Mouse (Mus musculus): ENCODE measurements around the gene Gm6217.
"Not testable (repeated sequence)": the region's sequence is repeated elsewhere in the genome, so short reads cannot be mapped to it uniquely, and the experiment has no call there.

Gm6217 gene

GRCm38 (mm10) chr1:82931326-82931725 is at the start of gene Gm6217:
TSS of gene Gm6217 (minus strand) at chr1:82931399.
- DNase-seq (ENCODE audit: low spot score in 2 of 2) = not testable (repeated sequence)

- no peak for DNase-seq (ENCODE audit: low spot score in 2 of 2)
These were observed 46.6 kb upstream of the Gm6217 start for GRCm38 (mm10) chr1:82977840-82978239.

- no peak for DNase-seq (ENCODE audit: low spot score in 2 of 2)
These were observed 44.6 kb upstream of the Gm6217 start for GRCm38 (mm10) chr1:82975750-82976149.

- DNase-seq (ENCODE audit: low spot score in 2 of 2) = no peak
These were observed 43.1 kb upstream of the Gm6217 start for GRCm38 (mm10) chr1:82974342-82974741.

- DNase-seq (ENCODE audit: low spot score in 2 of 2) = no peak
These were observed 42.7 kb upstream of the Gm6217 start for GRCm38 (mm10) chr1:82973901-82974300.

- no peak for DNase-seq (ENCODE audit: low spot score in 2 of 2)
These were observed 42.0 kb upstream of the Gm6217 start for GRCm38 (mm10) chr1:82973244-82973643.

GRCm38 (mm10) chr1:82972046-82972445 is 40.8 kb upstream of the Gm6217 start:
- DNase-seq (ENCODE audit: low spot score in 2 of 2) = no peak

GRCm38 (mm10) chr1:82966413-82966812 is 35.2 kb upstream of the Gm6217 start:
- no peak for DNase-seq (ENCODE audit: low spot score in 2 of 2)

- DNase-seq (ENCODE audit: low spot score in 2 of 2) = no peak
These were observed 28.7 kb upstream of the Gm6217 start, which contains the start of gene Gm47955 for GRCm38 (mm10) chr1:82959870-82960385. TSS of gene Gm47955 (plus strand) at chr1:82960286.

- not testable (repeated sequence) for DNase-seq (ENCODE audit: low spot score in 2 of 2)
These were observed 24.7 kb upstream of the Gm6217 start, which contains the start of gene Gm7544 for GRCm38 (mm10) chr1:82955913-82956312. TSS of gene Gm7544 (minus strand) at chr1:82956013.

GRCm38 (mm10) chr1:82948601-82949000 is 17.4 kb upstream of the Gm6217 start:
- DNase-seq (ENCODE audit: low spot score in 2 of 2) = no peak

- DNase-seq (ENCODE audit: low spot score in 2 of 2) = not testable (repeated sequence)
These were observed 14.8 kb upstream of the Gm6217 start for GRCm38 (mm10) chr1:82946029-82946428.

GRCm38 (mm10) chr1:82943295-82943694 is 12.1 kb upstream of the Gm6217 start, which contains the start of gene A030003K21Rik:
TSS of gene A030003K21Rik (minus strand) at chr1:82943388.
- DNase-seq (ENCODE audit: low spot score in 2 of 2) = not testable (repeated sequence)

- DNase-seq (ENCODE audit: low spot score in 2 of 2) = not testable (repeated sequence)
These were observed 11.3 kb upstream of the Gm6217 start for GRCm38 (mm10) chr1:82942505-82942904.

GRCm38 (mm10) chr1:82938666-82939065 is 7.5 kb upstream of the Gm6217 start:
- DNase-seq (ENCODE audit: low spot score in 2 of 2) = no peak

GRCm38 (mm10) chr1:82930558-82930957 is 641 bp downstream of the Gm6217 start:
- not testable (repeated sequence) for DNase-seq (ENCODE audit: low spot score in 2 of 2)

GRCm38 (mm10) chr1:82924650-82925049 is 6.5 kb downstream of the Gm6217 start, which contains the start of gene A030014E15Rik:
TSS of gene A030014E15Rik (plus strand) at chr1:82924917.
- DNase-seq (ENCODE audit: low spot score in 2 of 2) = no peak

- DNase-seq (ENCODE audit: low spot score in 2 of 2) = not testable (repeated sequence)
These were observed 17.8 kb downstream of the Gm6217 start for GRCm38 (mm10) chr1:82913434-82913833.

GRCm38 (mm10) chr1:82913025-82913424 is 18.2 kb downstream of the Gm6217 start, which contains the start of gene A030005L19Rik:
TSS of gene A030005L19Rik (plus strand) at chr1:82913325.
- no peak for DNase-seq (ENCODE audit: low spot score in 2 of 2)

- no peak for DNase-seq (ENCODE audit: low spot score in 2 of 2)
These were observed 25.3 kb downstream of the Gm6217 start for GRCm38 (mm10) chr1:82905886-82906285.

GRCm38 (mm10) chr1:82901201-82901600 is 30.0 kb downstream of the Gm6217 start:
- DNase-seq (ENCODE audit: low spot score in 2 of 2) = no peak

- DNase-seq (ENCODE audit: low spot score in 2 of 2) = no peak
These were observed 30.6 kb downstream of the Gm6217 start for GRCm38 (mm10) chr1:82900567-82900966.

GRCm38 (mm10) chr1:82893269-82893668 is 37.9 kb downstream of the Gm6217 start:
- DNase-seq (ENCODE audit: low spot score in 2 of 2) = no peak
